Mouse (Mus musculus): ENCODE measurements around the gene Tuba3a. TPM values are rescaled to one million over a fixed set of nuclear protein-coding genes. Genes with fewer than 3 reads are reported as not detected.

Tuba3a gene
- polyA plus RNA-seq, 2 experiments = 0.47 TPM; not detected in 1

- no peaks in the 10 kb centered on the region for H3K27me3 ChIP-seq (ENCODE audit: control insufficient read depth, insufficient read depth, low read length)
- H3K36me3 ChIP-seq (ENCODE audit: control insufficient read depth, insufficient read depth, low read length) = no peaks in the 10 kb centered on the region
- ATAC-seq (ENCODE audit: low FRiP score, low read depth) (no peak), DNase-seq (ENCODE audit: low spot score) (no peak)
- H3K4me3 ChIP-seq (replicated peaks; ENCODE audit: low read length) = no peak overlapping the region
- no peak for TF ChIP-seq POLR2A (IDR thresholded peaks at IDR 0.05; ENCODE audit: borderline replicate concordance, extremely low read depth, insufficient read depth, insufficient read length)
- H3K27ac ChIP-seq (replicated peaks; ENCODE audit: low read depth, low read length) = no peak overlapping the region
- no peak overlapping the region for H3K4me2 ChIP-seq (replicated peaks; ENCODE audit: low read depth, low read length, severe bottlenecking)
- H3K9ac ChIP-seq (ENCODE audit: low read depth, low read length, severe bottlenecking) = no peak overlapping the region
- H3K4me1 ChIP-seq (ENCODE audit: control insufficient read depth, insufficient read depth, low read length) = no peaks in the 10 kb centered on the region
- no peaks in the 10 kb centered on the region for H3K9me3 ChIP-seq (ENCODE audit: control insufficient read depth, low read length)
- WGBS = 67% methylated on average over 1 of the region's 1 CpGs
These were observed 15.1 kb upstream of the Tuba3a start for GRCm38 (mm10) chr6:125300982-125301381.

- DNase-seq (ENCODE audit: low spot score) = no peak
- no peak for ATAC-seq (ENCODE audit: low FRiP score, low read depth)
- WGBS = 77% methylated on average over 5 of the region's 5 CpGs
These were observed 11.4 kb upstream of the Tuba3a start for GRCm38 (mm10) chr6:125297149-125297820.

DNA sequence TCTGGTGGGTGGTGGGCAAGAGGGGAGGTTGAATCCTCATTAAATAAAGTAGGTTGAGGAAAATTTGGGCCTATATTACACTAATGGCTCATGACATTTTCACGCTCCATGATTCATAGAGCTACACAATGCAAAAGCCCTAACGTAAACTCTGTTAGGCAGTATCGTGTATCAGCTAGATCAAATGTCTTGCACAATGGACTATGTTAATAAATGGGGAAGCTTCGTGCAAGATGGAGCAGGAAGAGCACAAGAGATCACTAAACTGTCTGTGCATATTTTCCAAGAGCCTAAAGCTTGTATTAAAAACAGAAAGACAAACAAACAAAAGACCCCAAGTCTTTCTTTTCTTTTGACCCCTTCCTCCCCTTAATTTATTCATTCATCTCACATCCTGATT lies 8.2 kb upstream of the Tuba3a start:
- Histone ChIP-seq H3K27me3 (ENCODE audit: control insufficient read depth, insufficient read depth, low read length) (no peaks in the 10 kb centered on the region), H3K4me2 (replicated peaks; ENCODE audit: low read depth, low read length, severe bottlenecking) (no peak overlapping the region), H3K9me3 (ENCODE audit: control insufficient read depth, low read length) (no peaks in the 10 kb centered on the region), H3K4me1 (ENCODE audit: control insufficient read depth, insufficient read depth, low read length) (no peaks in the 10 kb centered on the region), H3K36me3 (ENCODE audit: control insufficient read depth, insufficient read depth, low read length) (no peaks in the 10 kb centered on the region), H3K27ac (replicated peaks; ENCODE audit: low read depth, low read length) (no peak overlapping the region), H3K9ac (ENCODE audit: low read depth, low read length, severe bottlenecking) (no peak overlapping the region), H3K4me3 (replicated peaks; ENCODE audit: low read length) (no peak overlapping the region)
- WGBS = 77% methylated on average over 4 of the region's 4 CpGs
- TF ChIP-seq POLR2A (IDR thresholded peaks at IDR 0.05; ENCODE audit: borderline replicate concordance, extremely low read depth, insufficient read depth, insufficient read length) = no peak
- DNase-seq (ENCODE audit: low spot score) (no peak), ATAC-seq (ENCODE audit: low FRiP score, low read depth) (no peak)

More at GRCm38 (mm10) chr6:125297149-125297820, 11.4 kb upstream of the Tuba3a start:
- Histone ChIP-seq H3K4me3 (replicated peaks; ENCODE audit: low read length) (no peak overlapping the region), H3K36me3 (ENCODE audit: control insufficient read depth, insufficient read depth, low read length) (no peaks in the 10 kb centered on the region), H3K9me3 (ENCODE audit: control insufficient read depth, low read length) (no peaks in the 10 kb centered on the region), H3K27ac (replicated peaks; ENCODE audit: low read depth, low read length) (no peak overlapping the region), H3K4me1 (ENCODE audit: control insufficient read depth, insufficient read depth, low read length) (no peaks in the 10 kb centered on the region), H3K27me3 (ENCODE audit: control insufficient read depth, insufficient read depth, low read length) (no peaks in the 10 kb centered on the region), H3K4me2 (replicated peaks; ENCODE audit: low read depth, low read length, severe bottlenecking) (no peak overlapping the region), H3K9ac (ENCODE audit: low read depth, low read length, severe bottlenecking) (no peak overlapping the region)
- TF ChIP-seq POLR2A (IDR thresholded peaks at IDR 0.05; ENCODE audit: borderline replicate concordance, extremely low read depth, insufficient read depth, insufficient read length) = no peak

DNA sequence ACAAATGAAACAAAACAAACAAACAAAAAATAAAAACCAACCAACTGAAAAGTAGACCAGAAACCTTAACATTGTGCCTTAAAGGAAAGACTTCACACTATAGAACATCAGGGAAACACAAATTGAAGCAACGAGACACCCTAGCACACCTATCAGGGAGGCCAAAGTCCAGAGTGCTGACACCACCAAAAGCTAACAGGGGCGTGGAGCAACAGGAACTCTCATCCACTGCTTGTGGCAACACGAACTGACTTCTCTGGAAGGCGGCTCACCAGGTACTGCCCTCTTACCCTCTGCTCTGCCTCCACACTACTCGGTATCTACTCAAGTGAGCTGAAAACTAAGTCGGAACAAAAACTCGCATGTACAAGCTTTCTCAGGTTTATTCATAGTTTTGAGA lies 6.4 kb upstream of the Tuba3a start:
- H3K4me2 ChIP-seq (replicated peaks; ENCODE audit: low read depth, low read length, severe bottlenecking) = no peak overlapping the region
- no peaks in the 10 kb centered on the region for H3K27me3 ChIP-seq (ENCODE audit: control insufficient read depth, insufficient read depth, low read length)
- ATAC-seq (ENCODE audit: low FRiP score, low read depth) = no peak
- H3K27ac ChIP-seq (replicated peaks; ENCODE audit: low read depth, low read length) = no peak overlapping the region
- no peak overlapping the region for H3K9ac ChIP-seq (ENCODE audit: low read depth, low read length, severe bottlenecking)
- H3K4me1 ChIP-seq (ENCODE audit: control insufficient read depth, insufficient read depth, low read length) = peaks cover 4% of the 10 kb centered on the region; the same call in 1 of the 2 replicates
- H3K36me3 ChIP-seq (ENCODE audit: control insufficient read depth, insufficient read depth, low read length) = no peaks in the 10 kb centered on the region
- 87% methylated on average over 7 of the region's 7 CpGs for whole genome bisulfite sequencing
- no peak for TF ChIP-seq POLR2A (IDR thresholded peaks at IDR 0.05; ENCODE audit: borderline replicate concordance, extremely low read depth, insufficient read depth, insufficient read length)
- DNase-seq (ENCODE audit: low spot score) = no peak
- H3K4me3 ChIP-seq (replicated peaks; ENCODE audit: low read length) = no peak overlapping the region
- no peaks in the 10 kb centered on the region for H3K9me3 ChIP-seq (ENCODE audit: control insufficient read depth, low read length)

DNA sequence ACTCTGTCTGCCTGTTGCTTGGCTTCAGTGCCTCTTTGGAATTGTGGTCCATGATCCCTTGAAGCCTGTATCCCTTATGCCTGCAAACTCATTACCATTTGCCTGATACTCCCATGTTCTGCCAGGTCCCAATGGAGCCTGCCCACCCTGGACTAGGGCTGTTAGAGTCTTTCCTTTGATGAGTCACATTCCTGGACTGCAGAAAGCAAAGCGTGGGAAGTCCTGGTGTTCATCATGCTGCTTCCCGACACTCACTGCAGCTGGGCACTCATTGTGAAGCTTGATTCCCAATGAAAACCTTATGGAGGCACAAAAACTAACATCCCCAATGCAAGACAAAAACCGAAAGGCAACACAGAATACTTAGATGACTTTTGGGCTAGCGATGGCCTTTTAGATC lies 5.5 kb upstream of the Tuba3a start:
- WGBS = 63% methylated on average over 4 of the region's 4 CpGs
- Histone ChIP-seq H3K4me1 (ENCODE audit: control insufficient read depth, insufficient read depth, low read length) (peaks cover 8% of the 10 kb centered on the region; the same call in 1 of the 2 replicates), H3K27ac (replicated peaks; ENCODE audit: low read depth, low read length) (no peak overlapping the region), H3K27me3 (ENCODE audit: control insufficient read depth, insufficient read depth, low read length) (no peaks in the 10 kb centered on the region), H3K9me3 (ENCODE audit: control insufficient read depth, low read length) (no peaks in the 10 kb centered on the region), H3K4me3 (replicated peaks; ENCODE audit: low read length) (no peak overlapping the region), H3K36me3 (ENCODE audit: control insufficient read depth, insufficient read depth, low read length) (no peaks in the 10 kb centered on the region), H3K4me2 (replicated peaks; ENCODE audit: low read depth, low read length, severe bottlenecking) (no peak overlapping the region), H3K9ac (ENCODE audit: low read depth, low read length, severe bottlenecking) (no peak overlapping the region)
- TF ChIP-seq POLR2A (IDR thresholded peaks at IDR 0.05; ENCODE audit: borderline replicate concordance, extremely low read depth, insufficient read depth, insufficient read length) = no peak
- ATAC-seq (ENCODE audit: low FRiP score, low read depth) (no peak), DNase-seq (ENCODE audit: low spot score) (no peak)
